Mouse (Mus musculus) bone marrow macrophage, adult 2 months (primary cell): ENCODE data around the gene E430018J23Rik.

Experiments used
- CTCF ChIP-seq: IDR thresholded peaks from 2 replicates; pipeline ENCODE4 v1.5.1; 2012; ENCODE audit warnings: low read depth, mild to moderate bottlenecking, low read length, moderate library complexity
- POLR2A ChIP-seq: IDR thresholded peaks from 2 replicates; pipeline ENCODE4 v1.6.1; 2012; ENCODE audit warnings: mild to moderate bottlenecking, low read depth, low read length, borderline replicate concordance

DNA sequence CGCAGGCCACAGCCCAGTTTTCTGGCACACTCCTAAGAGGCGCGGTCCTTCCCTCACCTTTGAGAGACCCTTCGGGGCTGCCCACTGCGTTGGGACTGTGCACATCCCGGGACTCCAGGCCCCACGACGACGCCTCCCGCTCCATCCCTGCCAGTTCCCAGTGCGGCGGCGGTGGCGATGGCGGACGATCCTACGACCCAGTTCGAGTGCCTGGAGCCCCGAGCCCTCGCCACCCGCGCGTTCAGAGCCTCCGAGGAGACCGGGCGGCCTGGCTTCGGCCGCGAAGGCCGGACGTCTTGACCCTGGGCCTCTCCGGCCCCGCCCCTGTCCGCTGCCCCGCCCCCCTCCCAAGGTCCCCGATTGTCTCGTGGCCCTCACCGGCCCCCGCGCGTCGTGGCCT lies 48.3 kb downstream of the E430018J23Rik start:
- TF ChIP-seq POLR2A (no peak), CTCF (no peak)
